Mouse (Mus musculus): ENCODE measurements around the gene Flt3.

The Flt3 gene

GRCm38 (mm10) chr5:147410585-147410984, 10.3 kb upstream of the Flt3 start:
- peak; percentile 60 for DNase-seq (ENCODE audit: low read depth, low spot score)

- DNase-seq (ENCODE audit: low read depth, low spot score): peak; percentile 64
Observed at GRCm38 (mm10) chr5:147408731-147409130, 8.4 kb upstream of the Flt3 start.

- no peak for DNase-seq (ENCODE audit: low read depth, low spot score)
Observed at GRCm38 (mm10) chr5:147406135-147406534, 5.8 kb upstream of the Flt3 start.

- DNase-seq (ENCODE audit: low read depth, low spot score): peak; percentile 76
Observed at GRCm38 (mm10) chr5:147402505-147402904, 2.2 kb upstream of the Flt3 start.

GRCm38 (mm10) chr5:147401024-147401423, 735 bp upstream of the Flt3 start:
- no peak for DNase-seq (ENCODE audit: low read depth, low spot score)

- DNase-seq (ENCODE audit: low read depth, low spot score): no peak
Observed at GRCm38 (mm10) chr5:147400505-147400979, 253 bp upstream of the Flt3 start.

- peak; percentile 46 for DNase-seq (ENCODE audit: low read depth, low spot score)
Observed at GRCm38 (mm10) chr5:147395050-147395449, 5.2 kb downstream of the Flt3 start.

GRCm38 (mm10) chr5:147392667-147393213, 7.5 kb downstream of the Flt3 start:
- DNase-seq (ENCODE audit: low read depth, low spot score): no peak

- no peak for DNase-seq (ENCODE audit: low read depth, low spot score)
Observed at GRCm38 (mm10) chr5:147390772-147391171, 9.5 kb downstream of the Flt3 start.

GRCm38 (mm10) chr5:147389052-147389451, 11.2 kb downstream of the Flt3 start:
- DNase-seq (ENCODE audit: low read depth, low spot score): no peak

- DNase-seq (ENCODE audit: low read depth, low spot score): no peak
Observed at GRCm38 (mm10) chr5:147388376-147389008, 11.8 kb downstream of the Flt3 start.

GRCm38 (mm10) chr5:147386865-147387264, 13.4 kb downstream of the Flt3 start:
- no peak for DNase-seq (ENCODE audit: low read depth, low spot score)

GRCm38 (mm10) chr5:147381396-147381795, 18.9 kb downstream of the Flt3 start:
- peak; percentile 81 for DNase-seq (ENCODE audit: low read depth, low spot score)

- DNase-seq (ENCODE audit: low read depth, low spot score): peak; percentile 31
Observed at GRCm38 (mm10) chr5:147379481-147379880, 20.8 kb downstream of the Flt3 start.

GRCm38 (mm10) chr5:147370276-147370675, 30.0 kb downstream of the Flt3 start:
- DNase-seq (ENCODE audit: low read depth, low spot score): no peak

GRCm38 (mm10) chr5:147368221-147368620, 32.1 kb downstream of the Flt3 start:
- DNase-seq (ENCODE audit: low read depth, low spot score): no peak

GRCm38 (mm10) chr5:147365995-147366765, 34.1 kb downstream of the Flt3 start:
- DNase-seq (ENCODE audit: low read depth, low spot score): no peak

GRCm38 (mm10) chr5:147363054-147363453, 37.2 kb downstream of the Flt3 start:
- no peak for DNase-seq (ENCODE audit: low read depth, low spot score)

GRCm38 (mm10) chr5:147358481-147358880, 41.8 kb downstream of the Flt3 start:
- DNase-seq (ENCODE audit: low read depth, low spot score): no peak

- peak; percentile 78 for DNase-seq (ENCODE audit: low read depth, low spot score)
Observed at GRCm38 (mm10) chr5:147357536-147357935, 42.8 kb downstream of the Flt3 start.

- DNase-seq (ENCODE audit: low read depth, low spot score): peak; percentile 51
Observed at GRCm38 (mm10) chr5:147356260-147357055, 43.8 kb downstream of the Flt3 start.

GRCm38 (mm10) chr5:147355788-147356187, 44.5 kb downstream of the Flt3 start:
- no peak for DNase-seq (ENCODE audit: low read depth, low spot score)
